Mouse (Mus musculus) mouse trophoblast stem cell (cell line): Measurements from ENCODE around the gene Pkn3.
"Not testable (repeated sequence)": the region's sequence is repeated elsewhere in the genome, so short reads cannot be mapped to it uniquely, and the experiment has no call there.

Experiments used
- in situ Hi-C, 2 experiments: fragments of 300-500 bp; cut with MseI, MboI; formaldehyde crosslinking; loops; 2 replicates in 1 of 2; 3 replicates in 1 of 2; pipeline ENCODE4 v1.15.1; 2025

Pkn3 gene

GRCm38 (mm10) chr2:30140021-30140420 is 62.5 kb downstream of the Pkn3 start:
- in situ Hi-C loops: not testable (repeated sequence)
